Mouse (Mus musculus): Measurements from ENCODE around the gene Pitpnm1. TPM values are rescaled to one million over a fixed set of nuclear protein-coding genes. Genes with fewer than 3 reads are reported as not detected.

The Pitpnm1 gene
- polyA plus RNA-seq, 2 experiments = 4.5 to 16.2 TPM

DNA sequence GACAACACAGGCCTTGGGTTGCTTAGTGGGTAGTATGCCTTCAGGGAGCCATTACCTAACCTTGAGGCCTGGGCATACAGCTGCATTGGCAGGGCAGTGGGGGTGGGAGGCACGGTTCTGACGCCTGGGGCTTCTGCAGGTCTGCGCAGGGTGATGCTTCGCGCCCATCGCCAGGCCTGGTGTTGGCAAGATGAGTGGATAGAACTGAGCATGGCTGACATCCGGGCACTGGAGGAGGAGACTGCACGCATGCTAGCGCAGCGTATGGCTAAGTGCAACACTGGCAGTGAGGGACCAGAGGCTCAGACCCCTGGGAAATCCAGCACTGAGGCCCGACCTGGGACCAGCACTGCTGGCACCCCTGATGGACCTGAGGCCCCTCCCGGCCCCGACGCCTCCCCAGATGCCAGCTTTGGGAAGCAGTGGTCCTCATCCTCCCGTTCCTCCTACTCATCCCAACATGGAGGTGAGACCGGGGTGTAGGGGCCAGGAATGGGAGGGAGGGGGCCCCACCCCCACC, 4.9 kb downstream of the Pitpnm1 start:
- H3K4me3 ChIP-seq (replicated peaks; ENCODE audit: low read length) = no peak overlapping the region
- no peaks in the 10 kb centered on the region for H3K36me3 ChIP-seq (ENCODE audit: control insufficient read depth, insufficient read depth, low read length)
- no peak overlapping the region for H3K9ac ChIP-seq (ENCODE audit: low read depth, low read length, severe bottlenecking)
- DNase-seq (ENCODE audit: low spot score) (no peak), ATAC-seq (ENCODE audit: low FRiP score, low read depth) (no peak)
- H3K4me2 ChIP-seq (replicated peaks; ENCODE audit: low read depth, low read length, severe bottlenecking) = no peak overlapping the region
- H3K27ac ChIP-seq (replicated peaks; ENCODE audit: low read depth, low read length) = no peak overlapping the region
- no peak for TF ChIP-seq POLR2A (IDR thresholded peaks at IDR 0.05; ENCODE audit: borderline replicate concordance, extremely low read depth, insufficient read depth, insufficient read length)
- peaks cover 11% of the 10 kb centered on the region for H3K4me1 ChIP-seq (ENCODE audit: control insufficient read depth, insufficient read depth, low read length)
- H3K27me3 ChIP-seq (ENCODE audit: control insufficient read depth, insufficient read depth, low read length) = peaks cover 26% of the 10 kb centered on the region; the same call in 1 of the 2 replicates
- H3K9me3 ChIP-seq (ENCODE audit: control insufficient read depth, low read length) = no peaks in the 10 kb centered on the region
- 90% methylated on average over 16 of the region's 16 CpGs for WGBS

DNA sequence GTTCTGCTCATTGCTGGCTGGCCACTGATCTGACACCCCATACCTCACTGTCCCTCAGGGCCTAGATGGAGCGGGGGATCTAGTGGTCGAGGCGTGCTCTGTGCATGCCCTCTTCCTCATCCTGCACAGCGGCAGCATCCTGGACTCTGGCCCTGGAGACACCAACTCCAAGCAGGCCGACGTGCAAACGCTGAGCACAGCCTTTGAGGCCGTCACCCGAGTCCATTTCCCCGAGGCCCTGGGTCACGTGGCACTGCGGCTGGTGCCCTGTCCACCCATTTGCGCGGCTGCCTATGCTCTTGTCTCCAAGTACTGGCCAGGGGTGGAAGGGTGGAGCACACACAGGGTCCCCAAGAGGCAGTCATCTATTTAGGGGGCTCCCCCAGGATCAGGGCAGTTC, 6.9 kb downstream of the Pitpnm1 start:
- ATAC-seq (ENCODE audit: low FRiP score, low read depth) (no peak), DNase-seq (ENCODE audit: low spot score) (no peak)
- 84% methylated on average over 14 of the region's 14 CpGs for WGBS
- no peak overlapping the region for H3K4me3 ChIP-seq (replicated peaks; ENCODE audit: low read length)
- peaks cover 7% of the 10 kb centered on the region; the same call in 1 of the 2 replicates for H3K27me3 ChIP-seq (ENCODE audit: control insufficient read depth, insufficient read depth, low read length)
- no peak overlapping the region for H3K27ac ChIP-seq (replicated peaks; ENCODE audit: low read depth, low read length)
- no peaks in the 10 kb centered on the region for H3K4me1 ChIP-seq (ENCODE audit: control insufficient read depth, insufficient read depth, low read length)
- H3K9ac ChIP-seq (ENCODE audit: low read depth, low read length, severe bottlenecking) = no peak overlapping the region
- no peak for TF ChIP-seq POLR2A (IDR thresholded peaks at IDR 0.05; ENCODE audit: borderline replicate concordance, extremely low read depth, insufficient read depth, insufficient read length)
- no peaks in the 10 kb centered on the region for H3K9me3 ChIP-seq (ENCODE audit: control insufficient read depth, low read length)
- no peak overlapping the region for H3K4me2 ChIP-seq (replicated peaks; ENCODE audit: low read depth, low read length, severe bottlenecking)
- peaks cover 4% of the 10 kb centered on the region for H3K36me3 ChIP-seq (ENCODE audit: control insufficient read depth, insufficient read depth, low read length)

GRCm38 (mm10) chr19:4108535-4108934, 8.7 kb downstream of the Pitpnm1 start:
- no peak overlapping the region for H3K4me2 ChIP-seq (replicated peaks; ENCODE audit: low read depth, low read length, severe bottlenecking)
- peaks cover 1% of the 10 kb centered on the region; the same call in 1 of the 2 replicates for H3K4me1 ChIP-seq (ENCODE audit: control insufficient read depth, insufficient read depth, low read length)
- ATAC-seq (ENCODE audit: low FRiP score, low read depth) (no peak), DNase-seq (ENCODE audit: low spot score) (no peak)
- WGBS = 91% methylated on average over 9 of the region's 9 CpGs
- no peaks in the 10 kb centered on the region for H3K27me3 ChIP-seq (ENCODE audit: control insufficient read depth, insufficient read depth, low read length)
- no peak for TF ChIP-seq POLR2A (IDR thresholded peaks at IDR 0.05; ENCODE audit: borderline replicate concordance, extremely low read depth, insufficient read depth, insufficient read length)
- H3K36me3 ChIP-seq (ENCODE audit: control insufficient read depth, insufficient read depth, low read length) = peaks cover 20% of the 10 kb centered on the region
- H3K9ac ChIP-seq (ENCODE audit: low read depth, low read length, severe bottlenecking) = no peak overlapping the region
- H3K27ac ChIP-seq (replicated peaks; ENCODE audit: low read depth, low read length) = no peak overlapping the region
- no peak overlapping the region for H3K4me3 ChIP-seq (replicated peaks; ENCODE audit: low read length)
- H3K9me3 ChIP-seq (ENCODE audit: control insufficient read depth, low read length) = no peaks in the 10 kb centered on the region

- Histone ChIP-seq H3K4me3 (replicated peaks; ENCODE audit: low read length) (no peak overlapping the region), H3K27me3 (ENCODE audit: control insufficient read depth, insufficient read depth, low read length) (no peaks in the 10 kb centered on the region), H3K9ac (ENCODE audit: low read depth, low read length, severe bottlenecking) (no peak overlapping the region), H3K27ac (replicated peaks; ENCODE audit: low read depth, low read length) (no peak overlapping the region), H3K4me1 (ENCODE audit: control insufficient read depth, insufficient read depth, low read length) (peaks cover 6% of the 10 kb centered on the region; the same call in 1 of the 2 replicates), H3K9me3 (ENCODE audit: control insufficient read depth, low read length) (no peaks in the 10 kb centered on the region), H3K4me2 (replicated peaks; ENCODE audit: low read depth, low read length, severe bottlenecking) (no peak overlapping the region), H3K36me3 (ENCODE audit: control insufficient read depth, insufficient read depth, low read length) (peaks cover 58% of the 10 kb centered on the region)
- no peak for TF ChIP-seq POLR2A (IDR thresholded peaks at IDR 0.05; ENCODE audit: borderline replicate concordance, extremely low read depth, insufficient read depth, insufficient read length)
- no peak for DNase-seq (ENCODE audit: low spot score)
- WGBS = 94% methylated on average over 26 of the region's 26 CpGs
- ATAC-seq (ENCODE audit: low FRiP score, low read depth) = no peak
These were observed 12.5 kb downstream of the Pitpnm1 start for GRCm38 (mm10) chr19:4112063-4112960.

GRCm38 (mm10) chr19:4113186-4113805, 13.5 kb downstream of the Pitpnm1 start:
- no peak overlapping the region for H3K4me3 ChIP-seq (replicated peaks; ENCODE audit: low read length)
- WGBS = 69% methylated on average over 13 of the region's 13 CpGs
- 0 out of 2 replicates have a peak overlapping the region, but pooled peaks have one; percentile 16 for H3K9ac ChIP-seq (ENCODE audit: low read depth, low read length, severe bottlenecking)
- TF ChIP-seq POLR2A (IDR thresholded peaks at IDR 0.05; ENCODE audit: borderline replicate concordance, extremely low read depth, insufficient read depth, insufficient read length) = no peak
- H3K36me3 ChIP-seq (ENCODE audit: control insufficient read depth, insufficient read depth, low read length) = peaks cover 68% of the 10 kb centered on the region
- peaks cover 6% of the 10 kb centered on the region; the same call in 1 of the 2 replicates for H3K4me1 ChIP-seq (ENCODE audit: control insufficient read depth, insufficient read depth, low read length)
- DNase-seq (ENCODE audit: low spot score) = no peak
- no peak overlapping the region for H3K4me2 ChIP-seq (replicated peaks; ENCODE audit: low read depth, low read length, severe bottlenecking)
- ATAC-seq (ENCODE audit: low FRiP score, low read depth) = no peak
- H3K27ac ChIP-seq (replicated peaks; ENCODE audit: low read depth, low read length) = peak overlapping the region; percentile 43; the same call in 1 of the 2 replicates
- H3K9me3 ChIP-seq (ENCODE audit: control insufficient read depth, low read length) = no peaks in the 10 kb centered on the region
- H3K27me3 ChIP-seq (ENCODE audit: control insufficient read depth, insufficient read depth, low read length) = no peaks in the 10 kb centered on the region

Measured in limb, embryonic 14.5 days (tissue).